Mouse (Mus musculus): Measurements from ENCODE around the gene Scamp4. TPM values are rescaled to one million over a fixed set of nuclear protein-coding genes. Genes with fewer than 3 reads are reported as not detected.
"Not testable (repeated sequence)": the region's sequence is repeated elsewhere in the genome, so short reads cannot be mapped to it uniquely, and the experiment has no call there.

Scamp4 gene
- total RNA-seq, 2 experiments from 2014 or later: 34.9 to 42.9 TPM

GRCm38 (mm10) chr10:80635345-80635744 lies 32.7 kb downstream of the Scamp4 start:
- DNase-seq (ENCODE audit: low spot score in 2 of 2): no peak

- no peak for DNase-seq (ENCODE audit: low spot score in 2 of 2)
Measured at GRCm38 (mm10) chr10:80646936-80647335, 44.3 kb downstream of the Scamp4 start.

GRCm38 (mm10) chr10:80649910-80650309 lies 47.2 kb downstream of the Scamp4 start:
- not testable (repeated sequence) for DNase-seq (ENCODE audit: low spot score in 2 of 2)

GRCm38 (mm10) chr10:80650392-80650791 lies 47.7 kb downstream of the Scamp4 start:
- DNase-seq (ENCODE audit: low spot score in 2 of 2): no peak

GRCm38 (mm10) chr10:80653156-80653720 lies 50.6 kb downstream of the Scamp4 start:
- no peak for DNase-seq (ENCODE audit: low spot score in 2 of 2)

- no peak for DNase-seq (ENCODE audit: low spot score in 2 of 2)
Measured at GRCm38 (mm10) chr10:80654866-80655265, 52.2 kb downstream of the Scamp4 start.

- no peak for DNase-seq (ENCODE audit: low spot score in 2 of 2)
Measured at GRCm38 (mm10) chr10:80655406-80656129, 52.9 kb downstream of the Scamp4 start.

GRCm38 (mm10) chr10:80656130-80656862 lies 53.6 kb downstream of the Scamp4 start:
- DNase-seq (ENCODE audit: low spot score in 2 of 2): peak; percentile 95 to 97

- DNase-seq (ENCODE audit: low spot score in 2 of 2): no peak
Measured at GRCm38 (mm10) chr10:80656863-80657623, 54.4 kb downstream of the Scamp4 start, which contains the start of gene Btbd2. Btbd2 (minus strand) TSS chr10:80657071.

GRCm38 (mm10) chr10:80658194-80658840 lies 55.6 kb downstream of the Scamp4 start:
- no peak for DNase-seq (ENCODE audit: low spot score in 2 of 2)

GRCm38 (mm10) chr10:80658841-80659202 lies 56.1 kb downstream of the Scamp4 start:
- no peak for DNase-seq (ENCODE audit: low spot score in 2 of 2)

GRCm38 (mm10) chr10:80659213-80659612 lies 56.5 kb downstream of the Scamp4 start:
- peak; percentile 83 to 84 for DNase-seq (ENCODE audit: low spot score in 2 of 2)

GRCm38 (mm10) chr10:80661149-80661548 lies 58.5 kb downstream of the Scamp4 start:
- no peak for DNase-seq (ENCODE audit: low spot score in 2 of 2)

- no peak for DNase-seq (ENCODE audit: low spot score in 2 of 2)
Measured at GRCm38 (mm10) chr10:80663485-80664196, 61.0 kb downstream of the Scamp4 start.

- peak; percentile 57 to 61 for DNase-seq (ENCODE audit: low spot score in 2 of 2)
Measured at GRCm38 (mm10) chr10:80664197-80665015, 61.7 kb downstream of the Scamp4 start.

- DNase-seq (ENCODE audit: low spot score in 2 of 2): no peak
Measured at GRCm38 (mm10) chr10:80665016-80665380, 62.3 kb downstream of the Scamp4 start.
